In the genomic region with DNA sequence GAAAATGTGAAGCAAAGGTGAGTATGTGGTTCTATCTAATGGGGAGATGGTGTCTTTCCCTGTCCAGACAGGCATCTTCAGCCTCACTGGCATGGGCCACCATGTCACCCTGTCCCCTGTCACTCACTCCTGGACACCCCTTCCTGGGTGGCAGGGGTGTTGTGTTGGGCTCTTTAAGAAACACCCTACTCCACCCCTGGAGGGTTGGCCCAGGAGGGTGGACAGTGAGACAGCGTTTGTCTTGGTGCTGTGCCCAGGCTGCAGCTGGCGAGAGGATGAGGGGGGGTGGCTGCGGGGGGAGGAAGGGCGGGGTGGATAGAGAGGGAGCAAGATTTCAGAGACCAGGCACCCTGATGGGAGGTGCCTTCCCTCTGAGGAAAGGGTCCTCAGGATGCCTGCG, we compare ENCODE assay signal across 8 mouse cellular contexts. TPM values are rescaled to one million over a fixed set of nuclear protein-coding genes. Genes with fewer than 3 reads are reported as not detected.
DNase-seq lines count a peak whose midpoint lies in the region; ATAC-seq and TF ChIP-seq lines count a peak whose summit lies in the region.

No protein-coding gene starts in this region.

- TF ChIP-seq EP300 in heart, postnatal 0 days (IDR thresholded peaks at IDR 0.05; ENCODE audit: low read depth), result no peak; the same call in 1 of the 2 replicates

- H3K27ac ChIP-seq in heart, postnatal 0 days (ENCODE audit: low read depth), result peak overlapping the region; percentile 46

- no peak overlapping the region for H3K4me3 ChIP-seq in heart, postnatal 0 days (ENCODE audit: low read depth, low read length)

- H3K9ac ChIP-seq in heart, postnatal 0 days (replicated peaks; ENCODE audit: low read depth, low read length), result no peak overlapping the region

- no peaks in the 10 kb centered on the region for H3K9me3 ChIP-seq in heart, postnatal 0 days (replicated peaks; ENCODE audit: control insufficient read depth, low read length)

- TF ChIP-seq CTCF in heart, postnatal 0 days (IDR thresholded peaks at IDR 0.05; ENCODE audit: low read depth), result no peak

- H3K4me2 ChIP-seq in heart, postnatal 0 days (ENCODE audit: low read depth, low read length), result peak overlapping the region; percentile 24

- H3K4me1 ChIP-seq in heart, postnatal 0 days (ENCODE audit: control insufficient read depth, insufficient read depth), result peaks cover 65% of the 10 kb centered on the region

- H3K36me3 ChIP-seq in heart, postnatal 0 days (replicated peaks; ENCODE audit: control insufficient read depth, insufficient read depth, low read length), result peaks cover 42% of the 10 kb centered on the region

- 11% methylated on average over 5 of the region's 5 CpGs for WGBS in heart, postnatal 0 days

- 0 out of 2 replicates have a peak, but pooled peaks have one; percentile 4 for ATAC-seq in heart, postnatal 0 days (ENCODE audit: insufficient read depth, low read depth)

- DNase-seq in cerebellum, adult 11-12 months, result peak; percentile 27
- DNase-seq in cerebellum, postnatal 4 days (ENCODE audit: low spot score in 2 of 2), result no peak
- DNase-seq in adrenal gland, postnatal 36 days, result peak; percentile 88 to 89
- DNase-seq in heart, postnatal 0 days (ENCODE audit: low spot score), result peak; percentile 72
- DNase-seq in kidney, postnatal 4 days, result peak; percentile 72 to 80
- DNase-seq in testis, postnatal 10 days (ENCODE audit: low spot score), result peak; percentile 80
- no peak for DNase-seq in frontal cortex, postnatal 10 days (ENCODE audit: low spot score in 2 of 2)
- DNase-seq in right cerebral cortex, postnatal 4 days, result no peak

- no peaks in the 10 kb centered on the region for H3K27me3 ChIP-seq in heart, postnatal 0 days (ENCODE audit: control insufficient read depth, insufficient read depth, low read length)

RNA-seq across cellular contexts. Expression of a gene that starts 5.1 kb away (rescaled TPM):
- total RNA-seq in adrenal gland, postnatal 36 days (2021), result 10 to 100 TPM; 68.4 to 87.6 TPM
- total RNA-seq in heart, postnatal 0 days (2014; rRNA removed; ENCODE audit: low replicate concordance), result 40.3 and 57.9 TPM in 2 replicates
- 21.9 and 24.6 TPM in 2 replicates for polyA plus RNA-seq in heart, postnatal 0 days (2015; fragmentation: Nextera tagmentation; extraction: Ambion mirVana)

RNA-seq across cellular contexts. Expression of a gene that starts 30.7 kb away (rescaled TPM):
- 10 to 100 TPM; 34.4 to 42.4 TPM for total RNA-seq in adrenal gland, postnatal 36 days (2021)
- total RNA-seq in heart, postnatal 0 days (2014; rRNA removed; ENCODE audit: low replicate concordance), result 20.0 and 22.8 TPM in 2 replicates
- polyA plus RNA-seq in heart, postnatal 0 days (2015; fragmentation: Nextera tagmentation; extraction: Ambion mirVana), result 15.1 and 16.0 TPM in 2 replicates

RNA-seq across cellular contexts. Expression of a gene that starts 31.8 kb away (rescaled TPM):
- 100 to 1,000 TPM; 225 to 261 TPM for total RNA-seq in adrenal gland, postnatal 36 days (2021)
- 109 and 110 TPM in 2 replicates for total RNA-seq in heart, postnatal 0 days (2014; rRNA removed; ENCODE audit: low replicate concordance)
- polyA plus RNA-seq in heart, postnatal 0 days (2015; fragmentation: Nextera tagmentation; extraction: Ambion mirVana), result 40.6 and 46.0 TPM in 2 replicates

RNA-seq across cellular contexts. Expression of a gene that starts 38.8 kb away (rescaled TPM):
- total RNA-seq in adrenal gland, postnatal 36 days (2021), result 10 to 100 TPM; 43.4 to 51.3 TPM
- total RNA-seq in heart, postnatal 0 days (2014; rRNA removed; ENCODE audit: low replicate concordance), result 30.5 and 35.4 TPM in 2 replicates
- polyA plus RNA-seq in heart, postnatal 0 days (2015; fragmentation: Nextera tagmentation; extraction: Ambion mirVana), result 24.0 and 24.2 TPM in 2 replicates

RNA-seq across cellular contexts. Expression of a gene that starts 45.0 kb away (rescaled TPM):
- total RNA-seq in adrenal gland, postnatal 36 days (2021), result under 1 TPM; 0.40 to 0.49 TPM
- 1.7 TPM in 1 of 2 replicates, not detected in the other for total RNA-seq in heart, postnatal 0 days (2014; rRNA removed; ENCODE audit: low replicate concordance)
- 0.08 and 0.14 TPM in 2 replicates for polyA plus RNA-seq in heart, postnatal 0 days (2015; fragmentation: Nextera tagmentation; extraction: Ambion mirVana)

Comparison
In these comparisons a context has a peak if more than half of its experiments do, and no peak if none do; other contexts are left out.
1. DNase-seq: peak in cerebellum, adult 11-12 months (single experiment), adrenal gland, postnatal 36 days (2 of 2), heart, postnatal 0 days (single experiment), kidney, postnatal 4 days (2 of 2) and testis, postnatal 10 days (single experiment); none in cerebellum, postnatal 4 days (0 of 2), frontal cortex, postnatal 10 days (0 of 2) and right cerebral cortex, postnatal 4 days (single experiment).